Mouse (Mus musculus): ENCODE measurements around the gene Accsl. TPM values are rescaled to one million over a fixed set of nuclear protein-coding genes. Genes with fewer than 3 reads are reported as not detected.

The Accsl gene
- total RNA-seq, 1 experiment from 2014 or later, result not detected

DNA sequence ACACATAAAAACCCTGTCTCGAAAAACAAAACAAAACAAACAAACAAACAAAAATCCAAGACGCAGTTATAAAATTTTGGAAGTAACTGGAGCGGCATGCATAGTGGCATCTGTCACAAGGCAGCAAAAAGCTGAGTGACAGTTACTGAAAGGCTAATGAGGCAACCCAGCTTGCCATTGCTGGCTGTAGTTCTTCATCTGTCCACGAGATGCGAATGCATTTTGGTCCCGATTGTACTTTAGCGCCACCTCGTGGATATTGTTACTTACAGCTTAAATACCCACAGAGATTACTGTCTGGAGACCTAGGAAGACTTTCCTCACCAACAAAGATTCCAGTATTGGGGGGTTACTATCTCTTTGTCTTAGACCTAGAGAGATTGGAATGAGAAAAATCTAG lies 45.4 kb downstream of the Accsl start:
- peak; percentile 94 for ATAC-seq (replicated peaks; ENCODE audit: insufficient number of reproducible peaks, low FRiP score, low TSS enrichment, poor library complexity, severe bottlenecking)

DNA sequence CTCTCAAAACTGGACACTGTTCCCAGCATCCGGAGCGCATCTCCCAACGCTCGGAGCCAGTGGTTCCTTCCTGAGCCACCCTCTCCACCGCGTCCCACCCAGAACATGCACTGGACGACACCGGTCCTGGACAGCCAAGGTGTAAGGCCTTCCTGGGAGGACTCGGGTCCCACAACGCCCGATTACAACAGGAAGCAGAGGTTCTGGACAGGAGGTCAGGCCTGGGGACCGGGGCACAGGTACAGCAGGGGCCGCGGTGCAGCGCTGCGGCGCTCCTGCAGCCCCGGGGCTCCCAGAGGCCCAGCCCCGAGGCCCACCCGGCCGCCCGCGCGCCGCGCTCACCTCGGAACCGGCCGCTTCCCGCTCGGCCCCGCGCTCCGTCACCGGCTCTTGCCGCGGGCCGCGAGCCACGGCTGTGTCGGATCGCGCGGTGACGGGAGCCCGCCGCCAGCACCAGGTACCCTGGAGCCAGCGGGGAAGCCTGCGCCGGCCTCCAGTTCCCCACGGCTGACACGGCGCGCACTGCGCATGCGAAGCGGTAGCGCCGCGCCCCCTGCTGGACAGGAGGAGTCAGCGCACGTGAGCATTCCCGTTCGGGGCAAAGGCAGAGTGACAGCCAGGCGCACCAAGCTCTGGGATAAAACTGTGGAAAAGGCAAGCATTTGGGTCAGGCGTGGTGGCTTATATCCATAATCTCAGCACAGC lies 46.8 kb downstream of the Accsl start, which contains the start of gene Ext2:
Ext2 (minus strand) TSS at position 524 of the 705 bp plus-strand sequence.
- peak; percentile 81 for ATAC-seq (replicated peaks; ENCODE audit: insufficient number of reproducible peaks, low FRiP score, low TSS enrichment, poor library complexity, severe bottlenecking)

DNA sequence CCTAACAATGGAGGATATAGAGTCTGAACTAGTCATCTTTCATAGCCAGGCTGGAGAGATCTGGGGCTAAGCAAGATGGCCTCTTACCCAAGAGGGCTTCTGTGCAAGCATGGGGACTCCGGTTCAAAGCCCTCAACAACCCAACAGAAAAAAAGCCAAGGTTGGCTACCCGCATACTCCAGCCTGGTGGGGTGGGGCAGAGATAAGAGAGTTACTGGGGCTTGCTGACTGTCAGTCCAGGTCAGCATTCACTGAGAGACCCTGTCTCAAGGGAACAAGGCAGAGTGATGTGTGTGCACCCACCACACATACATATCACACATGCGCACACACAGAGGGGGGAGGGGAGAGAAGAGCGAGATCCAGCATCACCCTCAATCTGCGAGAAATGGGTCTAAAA lies 51.2 kb downstream of the Accsl start:
- no peak for ATAC-seq (replicated peaks; ENCODE audit: insufficient number of reproducible peaks, low FRiP score, low TSS enrichment, poor library complexity, severe bottlenecking)

DNA sequence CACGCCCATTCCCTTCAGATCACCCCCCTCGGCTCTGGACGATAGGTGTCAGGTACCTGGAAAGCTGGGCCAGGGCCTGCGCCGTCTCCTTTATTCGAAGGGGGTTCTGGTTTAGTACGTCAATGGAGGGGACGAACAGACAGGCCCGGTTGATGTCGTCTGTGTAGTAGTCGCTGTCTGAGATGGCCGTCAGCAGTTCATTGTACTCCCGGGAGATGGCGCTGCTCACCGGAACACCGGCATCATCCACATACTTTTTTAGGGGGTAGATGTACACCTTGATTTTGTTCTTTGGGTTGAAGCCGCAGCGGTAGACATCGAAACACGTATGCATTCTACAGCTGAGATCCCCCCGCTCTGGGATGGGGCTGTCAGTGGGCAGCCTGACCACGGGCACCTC lies 55.6 kb downstream of the Accsl start:
- ATAC-seq (replicated peaks; ENCODE audit: insufficient number of reproducible peaks, low FRiP score, low TSS enrichment, poor library complexity, severe bottlenecking), result no peak

DNA sequence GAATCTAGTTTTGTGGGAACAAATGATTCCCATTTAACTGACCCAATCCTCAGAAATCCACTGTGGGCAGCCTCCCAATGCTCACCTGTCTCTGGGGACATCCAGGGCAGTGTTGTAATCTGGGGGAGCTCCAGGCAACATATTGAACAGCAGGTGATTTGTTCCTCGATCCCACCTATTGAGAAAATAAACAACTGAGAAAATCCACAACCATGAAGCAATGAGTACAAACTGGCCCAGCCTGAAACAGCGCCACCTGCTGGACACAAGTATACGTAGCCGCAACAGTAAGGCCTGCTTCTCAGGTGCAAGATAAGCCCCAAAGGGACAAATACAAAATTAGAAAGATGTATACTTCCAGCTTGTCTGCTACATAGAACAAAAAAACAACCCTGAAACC lies 57.1 kb downstream of the Accsl start:
- 0 out of 2 replicates have a peak, but pooled peaks have one; percentile 65 for ATAC-seq (replicated peaks; ENCODE audit: insufficient number of reproducible peaks, low FRiP score, low TSS enrichment, poor library complexity, severe bottlenecking)

DNA sequence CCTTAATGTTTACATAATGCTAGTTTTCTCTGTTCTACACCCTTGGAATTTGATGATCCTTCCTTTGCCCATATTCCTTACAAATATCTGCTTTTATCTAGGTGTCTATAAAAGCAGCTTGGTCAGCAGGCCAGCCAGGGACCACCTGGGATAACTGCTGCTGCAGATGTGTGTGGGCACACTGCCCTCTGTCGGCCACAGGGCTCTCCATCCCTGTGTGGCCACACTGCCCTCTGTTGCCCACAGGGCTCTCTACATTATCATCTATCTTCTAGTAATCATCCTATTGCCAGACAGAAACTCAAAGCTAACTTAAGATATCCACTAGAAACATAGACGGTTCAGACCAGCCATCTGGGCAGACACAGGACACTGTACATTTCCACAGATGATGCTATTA lies 59.0 kb downstream of the Accsl start:
- no peak for ATAC-seq (replicated peaks; ENCODE audit: insufficient number of reproducible peaks, low FRiP score, low TSS enrichment, poor library complexity, severe bottlenecking)

DNA sequence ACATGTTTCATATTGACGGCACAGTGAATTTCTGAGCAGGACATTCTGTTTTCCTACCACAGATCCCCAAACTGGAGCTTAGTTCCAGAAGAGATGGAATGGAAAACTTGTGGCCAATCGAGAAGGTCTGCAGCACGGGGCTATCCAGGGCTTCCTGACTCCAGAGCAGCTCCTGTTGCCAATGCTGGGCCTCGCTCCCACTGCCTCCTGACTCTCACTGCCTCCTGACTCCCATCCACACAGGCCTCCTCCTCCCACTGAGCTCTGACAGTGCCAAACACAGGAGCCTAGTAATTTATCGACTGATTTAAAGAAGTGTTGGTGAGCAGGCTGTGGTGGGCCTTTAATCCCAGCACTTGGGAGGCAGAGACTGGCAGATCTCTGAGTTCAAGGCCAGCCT lies 60.9 kb downstream of the Accsl start:
- ATAC-seq (replicated peaks; ENCODE audit: insufficient number of reproducible peaks, low FRiP score, low TSS enrichment, poor library complexity, severe bottlenecking), result no peak

DNA sequence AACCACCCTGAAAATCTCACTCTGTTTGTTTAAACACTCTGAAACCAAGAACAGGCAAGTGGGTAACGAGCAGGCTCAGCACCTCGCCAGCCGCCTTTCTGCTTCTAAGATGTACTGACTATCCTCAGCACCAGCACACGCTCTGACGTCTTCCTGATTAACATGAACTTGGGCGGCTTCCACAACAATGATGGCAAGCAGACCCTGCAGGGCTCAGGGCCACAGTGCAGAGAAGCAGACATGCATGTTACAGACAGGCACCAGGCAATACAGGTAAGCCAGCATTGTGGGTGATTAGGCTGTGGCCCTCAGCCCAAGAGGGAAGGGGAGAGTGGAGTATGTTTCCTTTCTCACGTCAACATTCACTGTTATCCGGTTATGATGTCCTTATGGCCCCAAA lies 61.5 kb downstream of the Accsl start:
- ATAC-seq (replicated peaks; ENCODE audit: insufficient number of reproducible peaks, low FRiP score, low TSS enrichment, poor library complexity, severe bottlenecking), result no peak

DNA sequence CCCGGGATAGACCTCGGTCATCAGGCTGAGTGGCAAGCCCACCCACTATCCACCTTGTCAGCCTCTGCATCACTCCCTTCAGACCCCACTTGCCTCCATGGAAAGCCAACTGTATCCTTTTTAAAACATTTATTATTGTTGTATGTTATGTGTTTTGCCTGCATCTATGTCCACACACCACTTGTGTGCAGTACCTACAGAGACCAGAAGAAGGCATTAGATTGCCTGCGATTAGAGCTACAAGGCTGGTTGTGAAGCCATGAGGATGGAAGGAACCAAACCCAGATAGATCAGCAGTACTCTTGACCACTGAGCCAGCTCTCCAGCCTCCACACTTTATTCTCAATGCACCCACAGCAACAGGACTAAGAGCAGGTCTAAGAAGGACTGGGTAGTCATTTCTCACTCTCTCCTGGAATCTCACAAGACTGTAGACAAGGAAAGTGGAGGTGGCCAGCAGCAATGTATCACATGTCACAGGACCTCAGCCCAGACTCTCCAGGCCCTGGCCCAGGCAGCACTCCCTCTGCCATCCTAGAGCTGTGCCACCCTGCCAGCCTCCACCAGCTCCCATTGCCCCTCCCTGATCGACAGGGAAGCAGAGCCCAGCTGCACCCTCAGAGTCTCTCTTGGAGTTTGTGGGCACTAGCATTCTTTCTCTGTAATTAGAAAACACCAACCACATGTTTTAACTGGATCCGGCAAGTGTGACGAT lies 62.3 kb downstream of the Accsl start:
- no peak for ATAC-seq (replicated peaks; ENCODE audit: insufficient number of reproducible peaks, low FRiP score, low TSS enrichment, poor library complexity, severe bottlenecking)

DNA sequence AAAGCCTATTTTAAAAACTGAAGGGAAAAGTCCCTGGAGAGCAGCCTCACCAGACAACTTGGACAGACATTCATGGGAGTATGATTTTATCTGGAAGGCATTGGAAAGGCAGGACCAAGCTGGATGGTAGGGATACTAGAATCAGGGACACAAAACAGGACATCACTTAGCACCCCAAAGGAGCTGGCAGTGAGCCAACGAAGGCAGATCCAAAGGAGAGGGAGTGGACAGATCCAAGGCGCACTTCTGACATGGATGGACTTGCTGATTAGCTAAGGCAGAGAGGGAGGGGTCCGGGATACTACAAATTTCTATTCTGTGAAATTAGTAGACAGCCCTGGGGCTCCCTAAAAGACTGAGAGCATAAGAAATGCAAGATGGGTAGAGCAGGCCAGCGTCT lies 63.4 kb downstream of the Accsl start:
- no peak for ATAC-seq (replicated peaks; ENCODE audit: insufficient number of reproducible peaks, low FRiP score, low TSS enrichment, poor library complexity, severe bottlenecking)

Other genes with a start within 250 kb of the Accsl start
- gene Alx4, start 226.8 kb downstream of the Accsl start, total RNA-seq (2017), result not detected in 3 replicates
- gene Ext2, start 46.6 kb downstream of the Accsl start, total RNA-seq (2017), result 10.4 to 43.3 TPM (median 12.9 TPM) in 3 replicates
- 8.3 to 17.9 TPM (median 17.1 TPM) in 3 replicates for gene Accs, start 19.2 kb downstream of the Accsl start, total RNA-seq (2017)
- not detected in 3 replicates for gene Gm13889, start 88.0 kb upstream of the Accsl start, total RNA-seq (2017)
- not detected in 3 replicates for gene Gm27027, start 127.2 kb upstream of the Accsl start, total RNA-seq (2017)
- gene Alkbh3, start 141.7 kb upstream of the Accsl start, total RNA-seq (2017), result 31.3 to 51.4 TPM (median 31.8 TPM) in 3 replicates

All from monocyte, adult 5-6 weeks (primary cell).